Mouse (Mus musculus) embryonic fibroblast, embryonic 13.5 days (primary cell): ENCODE data around the gene Xiap.

ENCODE experiments used
- CTCF ChIP-seq: IDR thresholded peaks from 2 replicates; pipeline ENCODE4 v1.5.1; 2011; ENCODE audit warnings: mild to moderate bottlenecking, control low read depth, low read length, moderate library complexity, borderline replicate concordance; ENCODE audit not compliant: insufficient read depth
- POLR2A ChIP-seq: IDR thresholded peaks from 2 replicates; pipeline ENCODE4 v1.6.1; 2011; ENCODE audit warnings: low read depth, mild to moderate bottlenecking, control low read depth, low read length, moderate library complexity

GRCm38 (mm10) chrX:42143991-42144390 lies 84.5 kb downstream of the Xiap start:
- no peak for TF ChIP-seq POLR2A
- no peak for TF ChIP-seq CTCF
